Mouse (Mus musculus) neural tube, postnatal 0 days (tissue): ENCODE results near the gene Nr2e3. TPM values are rescaled to one million over a fixed set of nuclear protein-coding genes. Genes with fewer than 3 reads are reported as not detected.

Source experiments
- polyA plus RNA-seq: library from polyadenylated mRNA; unstranded; fragments of >200 nt; fragmentation: Nextera tagmentation; extraction: Ambion mirVana; gene quantifications from 2 replicates; pipeline ENCODE4 v1.2.1, GENCODE M21; 2015

Nr2e3 gene
- not detected in 2 replicates for polyA plus RNA-seq

GRCm38 (mm10) chr9:59960559-59960958, at the start of gene Nr2e3:
Nr2e3 (minus strand) TSS chr9:59960659.

Other genes with a start within 250 kb of the Nr2e3 start
- gene Senp8, start 209.9 kb downstream of the Nr2e3 start, polyA plus RNA-seq, result 6.8 and 8.2 TPM in 2 replicates
- 15.7 and 17.1 TPM in 2 replicates for gene Myo9a, start 209.8 kb downstream of the Nr2e3 start, polyA plus RNA-seq